Mouse (Mus musculus): ENCODE results near the gene Rabgap1l.

DNA sequence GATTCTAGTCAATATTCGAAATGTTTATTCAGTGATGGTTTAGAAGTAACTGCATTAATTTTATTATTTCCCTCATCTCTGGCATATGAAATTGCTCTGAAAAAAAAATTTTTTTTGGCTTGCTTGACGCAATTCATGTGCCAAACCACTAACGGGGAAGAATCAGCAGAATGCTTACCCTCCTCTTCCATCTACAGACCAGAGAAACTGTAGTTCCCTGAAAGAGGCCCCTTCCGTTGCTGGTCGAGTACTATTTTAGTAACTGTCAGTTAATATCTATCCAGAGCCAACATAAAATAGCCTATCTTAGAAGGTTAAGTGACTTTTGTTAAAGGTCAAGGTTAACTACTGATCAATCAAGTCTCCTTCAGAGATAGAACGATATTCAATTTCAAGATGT, 491.9 kb downstream of the Rabgap1l start:
- TF ChIP-seq CTCF (IDR thresholded peaks at IDR 0.05; ENCODE audit: borderline replicate concordance, extremely low read depth, insufficient read depth, insufficient read length) (no peak), POLR2A (IDR thresholded peaks at IDR 0.05; ENCODE audit: borderline replicate concordance, extremely low read depth, insufficient read depth, insufficient read length, poor library complexity, severe bottlenecking) (no peak)

Data from brain, embryonic 14.5 days (tissue).